Mouse (Mus musculus) neural tube, embryonic 14.5 days (tissue): Measurements from ENCODE around the gene Bcl9. TPM values are rescaled to one million over a fixed set of nuclear protein-coding genes. Genes with fewer than 3 reads are reported as not detected.

Experiments
- ATAC-seq: fragments of 200-750 bp; cut with Nextera tagmentation; 2 replicates; pipeline ENCODE4 v1.8.0; 2017; ENCODE audit warnings: low read depth, mild to moderate bottlenecking, moderate TSS enrichment, moderate library complexity
- H3K27ac ChIP-seq: fragments of 300-500 bp; sonication (generic); 2 replicates; pipeline ENCODE4 v1.5.1; 2014; ENCODE audit warnings: low read depth, mild to moderate bottlenecking, control low read depth, low read length, moderate library complexity, mixed read lengths
- H3K27me3 ChIP-seq: fragments of 300-500 bp; sonication (generic); 2 replicates; pipeline ENCODE4 v1.6.1; 2014; ENCODE audit warnings: low read length; ENCODE audit not compliant: control insufficient read depth, insufficient read depth
- H3K36me3 ChIP-seq: fragments of 300-500 bp; sonication (generic); 2 replicates; pipeline ENCODE4 v1.6.1; 2014; ENCODE audit warnings: low read length, mixed read lengths; ENCODE audit not compliant: control insufficient read depth, insufficient read depth
- H3K4me1 ChIP-seq: fragments of 300-500 bp; sonication (generic); 2 replicates; pipeline ENCODE4 v1.6.1; 2014; ENCODE audit warnings: low read length; ENCODE audit not compliant: control insufficient read depth, insufficient read depth
- H3K4me2 ChIP-seq: fragments of 300-500 bp; sonication (generic); 2 replicates; pipeline ENCODE4 v1.6.1; 2014; ENCODE audit warnings: mild to moderate bottlenecking, low read depth, low read length, control low read depth
- H3K4me3 ChIP-seq: fragments of 300-500 bp; sonication (generic); 2 replicates; pipeline ENCODE4 v1.5.1; 2014; ENCODE audit warnings: low read depth, low read length, control low read depth, mixed read lengths
- H3K9ac ChIP-seq: fragments of 300-500 bp; sonication (generic); replicated peaks from 2 replicates; pipeline ENCODE4 v1.6.1; 2014; ENCODE audit warnings: low read depth, mild to moderate bottlenecking, control low read depth, low read length, mixed read lengths
- H3K9me3 ChIP-seq: fragments of 300-500 bp; sonication (generic); 2 replicates; pipeline ENCODE4 v1.6.1; 2016; ENCODE audit warnings: low read length; ENCODE audit not compliant: control insufficient read depth
- WGBS: fragments of 180-500 bp; shearing (Covaris S2); extraction: QIAGEN DNeasy Blood & Tissue Kit; methylation state at CpG from one replicate; pipeline ENCODE4 v1.1.7; 2014; 5-methylcytosine and 5-hydroxymethylcytosine counted together
- polyA plus RNA-seq: library from polyadenylated mRNA; unstranded; fragments of >200 nt; fragmentation: Nextera tagmentation; extraction: Ambion mirVana; gene quantifications from 2 replicates; pipeline ENCODE4 v1.2.1, GENCODE M21; 2014

Bcl9 gene
- polyA plus RNA-seq, 1 experiment from 2014 or later: 60.7 TPM

DNA sequence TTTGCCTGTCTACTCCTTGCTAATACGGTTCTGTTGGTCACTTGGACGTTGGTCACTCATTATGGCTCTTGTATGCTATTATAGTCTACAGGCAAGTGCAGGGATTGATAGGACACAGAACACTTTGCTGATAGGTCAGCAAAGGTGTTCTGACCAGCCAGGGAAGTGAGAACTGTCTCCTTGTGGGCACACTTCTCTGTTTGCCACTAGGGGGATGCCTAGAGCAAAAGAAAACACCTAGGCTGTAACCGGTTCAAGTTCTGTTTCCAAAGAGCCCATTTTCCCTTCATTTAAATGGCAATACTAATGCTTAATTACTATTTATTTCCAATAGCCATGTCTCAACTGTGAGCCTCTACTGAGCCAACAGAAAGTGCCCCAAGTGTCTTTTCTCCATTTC is 113.9 kb downstream of the Bcl9 start:
- ATAC-seq: no peak
- Histone ChIP-seq H3K27me3 (no peaks in the 10 kb centered on the region), H3K36me3 (no peaks in the 10 kb centered on the region), H3K27ac (no peak overlapping the region), H3K9ac (no peak overlapping the region), H3K4me3 (no peak overlapping the region), H3K9me3 (no peaks in the 10 kb centered on the region), H3K4me2 (no peak overlapping the region), H3K4me1 (no peaks in the 10 kb centered on the region)
- 47% methylated on average over 3 of the region's 3 CpGs for WGBS

DNA sequence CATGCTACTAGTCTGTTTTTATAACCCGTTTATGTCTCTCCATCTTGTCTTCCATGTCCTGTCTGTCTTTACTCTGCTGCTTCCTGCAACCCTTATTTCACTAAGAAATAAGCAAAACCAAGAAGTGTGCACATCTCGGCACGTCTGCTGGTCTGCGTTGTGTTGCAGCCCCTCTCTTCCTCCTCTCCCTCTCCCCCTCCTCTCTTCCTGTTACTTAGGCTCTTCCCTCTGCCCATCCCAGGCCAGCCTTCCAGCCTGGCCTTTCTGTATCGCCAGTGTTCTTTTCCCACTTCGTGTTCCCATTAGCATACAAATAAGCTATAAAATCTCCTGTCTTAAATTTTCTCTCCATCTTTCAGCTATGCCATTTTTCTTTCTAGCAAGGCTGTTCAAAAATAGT is 117.2 kb downstream of the Bcl9 start:
- peak; percentile 62; the same call in 1 of the 2 replicates for ATAC-seq
- Histone ChIP-seq H3K27ac (0 out of 2 replicates have a peak overlapping the region, but pooled peaks have one; percentile 45), H3K36me3 (no peaks in the 10 kb centered on the region), H3K9me3 (no peaks in the 10 kb centered on the region), H3K27me3 (no peaks in the 10 kb centered on the region), H3K9ac (no peak overlapping the region), H3K4me2 (no peak overlapping the region), H3K4me1 (no peaks in the 10 kb centered on the region), H3K4me3 (no peak overlapping the region)
- WGBS: 26% methylated on average over 6 of the region's 6 CpGs

DNA sequence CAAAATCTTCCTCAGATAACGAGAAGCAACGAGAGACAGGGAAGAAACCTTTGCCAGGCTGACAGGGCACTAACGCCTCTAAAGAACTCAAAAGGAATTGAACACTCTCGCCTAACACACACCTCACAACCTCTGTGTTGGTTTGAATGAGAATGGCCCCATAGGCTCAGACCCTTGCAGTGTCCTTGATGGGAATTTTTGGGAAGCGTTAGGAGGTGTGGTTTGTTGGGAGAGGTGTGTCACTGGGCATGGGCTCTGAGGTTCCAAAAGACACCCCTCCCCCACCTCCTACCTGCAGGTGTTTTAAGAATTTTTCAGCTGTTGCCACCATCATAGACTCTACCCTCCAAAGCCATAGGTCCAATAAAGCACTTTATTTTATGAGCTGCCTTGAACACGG is 118.8 kb downstream of the Bcl9 start:
- ATAC-seq: no peak
- Histone ChIP-seq H3K4me2 (no peak overlapping the region), H3K27ac (no peak overlapping the region), H3K9me3 (no peaks in the 10 kb centered on the region), H3K9ac (no peak overlapping the region), H3K4me3 (no peak overlapping the region), H3K27me3 (no peaks in the 10 kb centered on the region), H3K36me3 (no peaks in the 10 kb centered on the region), H3K4me1 (no peaks in the 10 kb centered on the region)
- WGBS: 48% methylated on average over 6 of the region's 6 CpGs

DNA sequence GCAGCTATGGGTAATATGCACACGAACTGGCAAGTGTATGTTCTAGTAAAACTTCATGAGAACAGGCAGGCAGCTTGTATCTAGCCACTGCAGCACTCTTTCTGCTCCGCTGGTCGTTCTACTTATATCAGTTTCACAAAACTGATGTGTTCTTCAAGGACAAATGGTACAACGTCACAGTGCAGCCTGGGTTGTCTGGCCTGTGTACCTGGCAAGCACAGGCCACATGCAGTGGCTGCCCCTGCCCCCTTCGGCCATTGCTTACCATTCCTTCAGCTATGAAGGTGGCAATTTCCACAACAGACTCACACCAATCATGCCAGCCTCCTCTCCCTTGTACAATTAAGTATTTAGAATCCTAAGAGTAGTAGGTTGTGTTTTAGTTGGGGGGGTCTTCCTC is 125.1 kb downstream of the Bcl9 start:
- no peak overlapping the region for H3K4me2 ChIP-seq
- H3K36me3 ChIP-seq: no peaks in the 10 kb centered on the region
- no peak overlapping the region for H3K9ac ChIP-seq
- WGBS: 86% methylated on average over 5 of the region's 5 CpGs
- no peaks in the 10 kb centered on the region for H3K27me3 ChIP-seq
- H3K27ac ChIP-seq: no peak overlapping the region
- no peak for ATAC-seq
- H3K9me3 ChIP-seq: no peaks in the 10 kb centered on the region
- no peaks in the 10 kb centered on the region for H3K4me1 ChIP-seq
- H3K4me3 ChIP-seq: no peak overlapping the region

DNA sequence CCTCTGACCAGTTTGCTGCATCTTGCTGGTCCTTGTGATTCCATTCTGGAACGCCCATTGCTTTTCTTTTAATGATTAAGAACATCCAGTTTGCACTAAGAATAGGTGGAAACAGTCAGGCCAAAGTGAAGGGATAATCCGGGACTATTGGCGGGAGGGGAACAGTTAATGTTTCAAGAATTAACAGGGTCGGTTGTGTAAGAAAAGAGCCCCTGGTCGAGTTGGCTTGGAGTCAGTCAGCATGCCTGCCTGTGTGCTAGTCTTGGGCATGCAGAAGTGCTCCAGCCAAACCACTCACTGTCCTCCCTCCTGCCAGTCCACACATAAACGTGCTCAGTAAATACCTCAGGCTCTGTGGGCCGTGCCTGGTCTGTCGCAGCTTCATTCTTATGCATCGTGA is 125.5 kb downstream of the Bcl9 start:
- Histone ChIP-seq H3K9me3 (no peaks in the 10 kb centered on the region), H3K27me3 (no peaks in the 10 kb centered on the region), H3K9ac (no peak overlapping the region), H3K36me3 (no peaks in the 10 kb centered on the region), H3K4me2 (no peak overlapping the region), H3K4me3 (no peak overlapping the region), H3K4me1 (no peaks in the 10 kb centered on the region), H3K27ac (no peak overlapping the region)
- ATAC-seq: no peak
- WGBS: 80% methylated on average over 9 of the region's 9 CpGs

DNA sequence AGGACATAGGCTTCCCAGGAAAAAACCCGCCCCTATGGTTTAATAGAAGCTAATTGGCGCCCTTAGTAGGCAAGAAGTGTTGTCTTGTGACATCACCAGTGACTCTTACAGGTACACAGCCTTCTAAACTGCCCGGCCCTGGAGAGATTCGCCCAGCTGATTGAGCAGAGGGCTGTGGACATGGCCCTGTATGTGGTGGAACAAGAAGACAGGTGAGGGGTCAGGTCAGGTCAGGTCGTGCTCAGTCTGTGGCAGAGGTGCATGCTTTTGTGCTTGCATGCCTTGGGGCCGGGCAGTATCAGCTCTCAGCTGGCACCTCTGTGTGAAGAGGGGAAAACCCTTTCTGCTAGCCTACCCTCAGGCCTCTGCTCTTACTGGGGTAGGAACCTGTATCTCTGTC is 126.2 kb downstream of the Bcl9 start:
- Histone ChIP-seq H3K9me3 (no peaks in the 10 kb centered on the region), H3K27me3 (no peaks in the 10 kb centered on the region), H3K36me3 (no peaks in the 10 kb centered on the region), H3K4me2 (no peak overlapping the region), H3K27ac (no peak overlapping the region), H3K4me1 (no peaks in the 10 kb centered on the region), H3K9ac (no peak overlapping the region), H3K4me3 (no peak overlapping the region)
- ATAC-seq: no peak
- WGBS: 90% methylated on average over 6 of the region's 6 CpGs

DNA sequence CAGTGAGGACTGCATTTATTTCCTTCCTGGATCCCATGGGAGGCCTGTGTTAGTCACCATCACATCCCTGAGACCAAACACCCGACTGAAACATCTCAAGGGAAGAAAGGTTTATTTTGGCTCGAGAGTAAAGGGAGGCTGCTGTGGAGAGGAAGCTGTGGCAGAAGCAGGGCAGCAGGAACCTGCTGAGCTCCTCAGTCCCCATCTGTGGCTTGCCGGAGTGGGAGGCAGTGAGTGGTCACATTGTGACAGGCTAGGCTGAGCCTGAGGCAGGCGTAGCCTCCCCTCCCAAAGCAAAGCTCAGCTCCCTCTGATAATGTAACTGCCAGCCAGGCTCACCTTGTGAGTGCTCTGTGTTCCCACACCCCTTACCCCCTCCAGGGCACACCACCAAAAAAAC is 130.6 kb downstream of the Bcl9 start:
- 77% methylated on average over 4 of the region's 4 CpGs for WGBS

DNA sequence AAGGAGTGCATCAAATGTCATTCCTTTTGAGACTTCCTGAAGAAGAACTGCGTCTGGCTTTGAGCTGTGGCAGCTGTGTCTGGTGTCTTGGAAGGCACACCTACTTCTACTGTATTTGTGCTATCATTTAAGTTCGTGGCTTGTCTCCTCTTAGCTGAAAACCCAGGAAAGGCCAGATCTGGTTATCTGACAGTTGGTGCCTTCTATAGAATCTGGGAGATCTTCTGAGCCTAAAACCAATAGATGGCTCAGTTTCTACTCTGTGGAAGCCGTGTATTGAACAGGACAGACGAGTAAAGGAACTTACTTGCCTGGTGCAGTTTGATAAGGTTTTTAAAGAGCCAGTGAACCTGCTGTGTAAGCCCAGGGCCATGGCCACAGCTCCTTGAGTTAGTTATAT is 133.2 kb downstream of the Bcl9 start:
- no peak overlapping the region for H3K4me3 ChIP-seq
- no peak overlapping the region for H3K4me2 ChIP-seq
- H3K9ac ChIP-seq: no peak overlapping the region
- H3K4me1 ChIP-seq: no peaks in the 10 kb centered on the region
- no peaks in the 10 kb centered on the region for H3K9me3 ChIP-seq
- WGBS: 91% methylated on average over 4 of the region's 4 CpGs
- no peak for ATAC-seq
- H3K36me3 ChIP-seq: no peaks in the 10 kb centered on the region; the same call in 1 of the 2 replicates
- H3K27me3 ChIP-seq: no peaks in the 10 kb centered on the region
- no peak overlapping the region for H3K27ac ChIP-seq

More for the DNA sequence above, 130.6 kb downstream of the Bcl9 start:
- Histone ChIP-seq H3K4me1 (no peaks in the 10 kb centered on the region), H3K36me3 (no peaks in the 10 kb centered on the region; the same call in 1 of the 2 replicates), H3K27me3 (no peaks in the 10 kb centered on the region), H3K9ac (no peak overlapping the region), H3K27ac (no peak overlapping the region), H3K9me3 (no peaks in the 10 kb centered on the region), H3K4me2 (no peak overlapping the region), H3K4me3 (no peak overlapping the region)
- no peak for ATAC-seq

DNA sequence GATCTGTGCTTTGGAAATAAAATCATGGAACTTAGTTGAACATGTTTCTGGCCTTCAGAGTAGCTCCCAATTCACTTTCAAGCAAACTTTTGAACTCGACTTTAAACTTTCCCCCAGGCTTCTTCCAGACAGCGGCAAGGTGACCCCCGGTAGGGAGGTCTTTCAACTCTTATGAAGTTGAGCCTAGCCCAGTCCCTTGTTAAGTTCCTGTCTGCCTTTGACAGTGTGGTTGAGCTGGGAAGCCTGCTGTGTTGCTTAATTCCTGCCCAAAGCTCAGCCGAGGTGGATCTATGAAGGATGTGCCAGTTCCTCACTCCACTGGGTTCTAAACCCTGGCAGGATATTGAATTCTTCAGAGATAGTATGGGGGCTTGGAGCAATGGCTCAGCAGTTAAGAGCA is 135.9 kb downstream of the Bcl9 start:
- ATAC-seq: no peak
- Histone ChIP-seq H3K9me3 (no peaks in the 10 kb centered on the region), H3K9ac (no peak overlapping the region), H3K4me1 (no peaks in the 10 kb centered on the region), H3K4me2 (no peak overlapping the region), H3K27ac (no peak overlapping the region), H3K27me3 (no peaks in the 10 kb centered on the region), H3K36me3 (no peaks in the 10 kb centered on the region; the same call in 1 of the 2 replicates), H3K4me3 (no peak overlapping the region)
- WGBS: 70% methylated on average over 4 of the region's 4 CpGs

DNA sequence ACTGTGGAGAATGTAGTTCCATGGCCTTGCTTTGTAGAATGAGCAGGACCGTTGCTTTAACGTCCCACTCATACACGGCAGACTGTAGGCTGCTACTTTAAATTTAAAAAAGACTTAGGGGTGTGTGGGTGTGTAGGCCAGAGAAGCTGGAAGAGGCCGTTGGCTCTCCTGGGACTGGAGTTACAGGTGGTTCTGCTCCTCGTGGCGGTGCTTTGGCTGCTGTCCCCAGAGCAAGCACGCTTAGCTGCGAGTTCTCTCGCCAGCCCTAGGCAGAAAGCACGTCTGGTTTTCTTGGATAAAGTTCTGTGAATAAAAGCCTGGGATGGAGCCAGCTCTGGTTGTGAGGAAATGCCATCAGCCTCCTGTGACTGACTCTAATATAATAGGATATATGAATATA is 136.8 kb downstream of the Bcl9 start:
- WGBS: 72% methylated on average over 10 of the region's 10 CpGs
- Histone ChIP-seq H3K27me3 (no peaks in the 10 kb centered on the region), H3K4me2 (no peak overlapping the region), H3K4me1 (no peaks in the 10 kb centered on the region), H3K9ac (no peak overlapping the region), H3K36me3 (no peaks in the 10 kb centered on the region), H3K4me3 (no peak overlapping the region), H3K27ac (no peak overlapping the region), H3K9me3 (no peaks in the 10 kb centered on the region)
- no peak for ATAC-seq
